Mouse (Mus musculus): ENCODE data around the gene Ttc27. TPM values are rescaled to one million over a fixed set of nuclear protein-coding genes. Genes with fewer than 3 reads are reported as not detected.

Ttc27 gene
- polyA plus RNA-seq, 3 experiments from 2014 or later: 10.7 to 28.7 (median 25.0) TPM

- ATAC-seq: no peak
Measured at GRCm38 (mm10) chr17:74842603-74843002, 125.1 kb downstream of the Ttc27 start.

GRCm38 (mm10) chr17:74843486-74843885 lies 126.0 kb downstream of the Ttc27 start:
- ATAC-seq: no peak

- ATAC-seq: no peak
Measured at GRCm38 (mm10) chr17:74846031-74846891, 128.7 kb downstream of the Ttc27 start.

GRCm38 (mm10) chr17:74850216-74850615 lies 132.7 kb downstream of the Ttc27 start:
- ATAC-seq: no peak

GRCm38 (mm10) chr17:74859298-74859697 lies 141.8 kb downstream of the Ttc27 start:
- no peak for ATAC-seq

- ATAC-seq: no peak
Measured at GRCm38 (mm10) chr17:74860180-74860993, 142.9 kb downstream of the Ttc27 start.

GRCm38 (mm10) chr17:74863845-74864244 lies 146.3 kb downstream of the Ttc27 start:
- ATAC-seq: no peak

GRCm38 (mm10) chr17:74864790-74865548 lies 147.4 kb downstream of the Ttc27 start:
- ATAC-seq: no peak

GRCm38 (mm10) chr17:74865694-74866564 lies 148.4 kb downstream of the Ttc27 start:
- ATAC-seq: no peak

GRCm38 (mm10) chr17:74866565-74867507 lies 149.3 kb downstream of the Ttc27 start:
- no peak for ATAC-seq

GRCm38 (mm10) chr17:74868185-74868907 lies 150.8 kb downstream of the Ttc27 start:
- ATAC-seq: no peak

GRCm38 (mm10) chr17:74869556-74869955 lies 152.0 kb downstream of the Ttc27 start:
- ATAC-seq: no peak

- ATAC-seq: no peak
Measured at GRCm38 (mm10) chr17:74870177-74871160, 152.9 kb downstream of the Ttc27 start.

- ATAC-seq: no peak
Measured at GRCm38 (mm10) chr17:74872567-74872966, 155.0 kb downstream of the Ttc27 start.

- ATAC-seq: no peak
Measured at GRCm38 (mm10) chr17:74873756-74874155, 156.2 kb downstream of the Ttc27 start.

- no peak for ATAC-seq
Measured at GRCm38 (mm10) chr17:74875740-74876139, 158.2 kb downstream of the Ttc27 start.

- no peak for ATAC-seq
Measured at GRCm38 (mm10) chr17:74876954-74877353, 159.4 kb downstream of the Ttc27 start.

- ATAC-seq: no peak
Measured at GRCm38 (mm10) chr17:74879768-74880167, 162.2 kb downstream of the Ttc27 start.

GRCm38 (mm10) chr17:74887039-74887438 lies 169.5 kb downstream of the Ttc27 start:
- ATAC-seq: no peak

All from inflammation-experienced regulatory T-cells, adult 6 months (primary cell).